Mouse (Mus musculus) hematopoietic stem cell, adult 5-6 weeks (primary cell): ENCODE results near the gene Stat5a. TPM values are rescaled to one million over a fixed set of nuclear protein-coding genes. Genes with fewer than 3 reads are reported as not detected.

ENCODE experiments used
- ATAC-seq, 2 experiments: fragments of 125-278 bp in 1 of 2; replicated peaks in 1 of 2; 2 replicates each; pipeline ENCODE4 v1.8.0; 2016 to 2017; ENCODE audit warnings: inconsistent platforms in 2 of 2, mild to moderate bottlenecking in 2 of 2, moderate number of reproducible peaks in 2 of 2, low read depth in 1 of 2, moderate TSS enrichment in 1 of 2; ENCODE audit not compliant: low FRiP score in 2 of 2, poor library complexity in 2 of 2, severe bottlenecking in 2 of 2, insufficient read depth in 1 of 2, low TSS enrichment in 1 of 2
- total RNA-seq: library from RNA; stranded (forward); fragments of 172-1452, 232-1000 nt; gene quantifications from 2 replicates; pipeline ENCODE4 v1.2.3, GENCODE M21; 2017

The Stat5a gene
- total RNA-seq, 1 experiment from 2014 or later = 54.6 TPM

GRCm38 (mm10) chr11:100908112-100908511 is 49.0 kb downstream of the Stat5a start:
- no peak for ATAC-seq

- no peak for ATAC-seq
These were observed 49.4 kb downstream of the Stat5a start for GRCm38 (mm10) chr11:100908567-100908966.

GRCm38 (mm10) chr11:100912401-100913155 is 53.4 kb downstream of the Stat5a start:
- no peak for ATAC-seq

GRCm38 (mm10) chr11:100914415-100914814 is 55.3 kb downstream of the Stat5a start:
- no peak for ATAC-seq

- no peak for ATAC-seq
These were observed 55.9 kb downstream of the Stat5a start for GRCm38 (mm10) chr11:100915063-100915462.

GRCm38 (mm10) chr11:100916432-100916971 is 57.4 kb downstream of the Stat5a start:
- ATAC-seq = peak in 1 of 2 experiments; percentile 51; a peak in 1 of 4 replicates

- ATAC-seq = no peak
These were observed 58.9 kb downstream of the Stat5a start for GRCm38 (mm10) chr11:100918007-100918406.

GRCm38 (mm10) chr11:100920887-100921624 is 61.9 kb downstream of the Stat5a start:
- ATAC-seq = no peak

GRCm38 (mm10) chr11:100924386-100924919 is 65.3 kb downstream of the Stat5a start:
- ATAC-seq = no peak

GRCm38 (mm10) chr11:100927386-100927785 is 68.2 kb downstream of the Stat5a start:
- ATAC-seq = no peak

- ATAC-seq = no peak
These were observed 71.5 kb downstream of the Stat5a start for GRCm38 (mm10) chr11:100930611-100931010.

GRCm38 (mm10) chr11:100931254-100931921 is 72.2 kb downstream of the Stat5a start:
- peak; percentile 67 to 68; a peak in 3 of 4 replicates for ATAC-seq

Other genes starting within 250 kb of the Stat5a start
- gene Nkiras2, start 240.1 kb upstream of the Stat5a start, total RNA-seq = 6.9 and 10.7 TPM in 2 replicates
- 129 and 135 TPM in 2 replicates for gene Dnajc7, start 239.2 kb upstream of the Stat5a start, total RNA-seq
- 0.20 TPM in 1 of 2 replicates, not detected in the other for gene Zfp385c, start 166.9 kb upstream of the Stat5a start, total RNA-seq
- gene Dhx58, start 155.1 kb upstream of the Stat5a start, total RNA-seq = 31.1 and 33.1 TPM in 2 replicates
- 26.1 TPM in 2 replicates for gene Kat2a, start 146.9 kb upstream of the Stat5a start, total RNA-seq
- not detected in 2 replicates for gene Hspb9, start 145.5 kb upstream of the Stat5a start, total RNA-seq
- 75.3 and 87.9 TPM in 2 replicates for gene Rab5c, start 121.1 kb upstream of the Stat5a start, total RNA-seq
- 0.13 TPM in 1 of 2 replicates, not detected in the other for gene Kcnh4, start 99.4 kb upstream of the Stat5a start, total RNA-seq
- gene Hcrt, start 96.4 kb upstream of the Stat5a start, total RNA-seq = not detected in 2 replicates
- 2.4 and 3.3 TPM in 2 replicates for gene Ghdc, start 88.4 kb upstream of the Stat5a start, total RNA-seq
- 58.8 and 66.2 TPM in 2 replicates for gene Stat5b, start 8.6 kb upstream of the Stat5a start, total RNA-seq
- gene Stat3, start 80.2 kb downstream of the Stat5a start, total RNA-seq = 108 and 135 TPM in 2 replicates
- 9.8 and 13.4 TPM in 2 replicates for gene Cavin1, start 111.5 kb downstream of the Stat5a start, total RNA-seq
- 7.5 and 32.6 TPM in 2 replicates for gene Atp6v0a1, start 150.1 kb downstream of the Stat5a start, total RNA-seq
- gene Naglu, start 210.7 kb downstream of the Stat5a start, total RNA-seq = 16.4 and 20.6 TPM in 2 replicates
- not detected in 2 replicates for gene Hsd17b1, start 219.1 kb downstream of the Stat5a start, total RNA-seq
- 20.0 and 21.7 TPM in 2 replicates for gene Coasy, start 223.2 kb downstream of the Stat5a start, total RNA-seq
- 36.5 and 57.0 TPM in 2 replicates for gene Mlx, start 227.9 kb downstream of the Stat5a start, total RNA-seq
- gene Psmc3ip, start 236.1 kb downstream of the Stat5a start, total RNA-seq = 34.5 and 60.5 TPM in 2 replicates